Mouse (Mus musculus): ENCODE results near the gene Jsrp1.

GRCm38 (mm10) chr10:80818599-80819281 lies 5.4 kb upstream of the Jsrp1 start:
- TF ChIP-seq CTCF (IDR thresholded peaks at IDR 0.05; ENCODE audit: low read depth, low read length) (no peak), GATA1 (IDR thresholded peaks at IDR 0.05; ENCODE audit: borderline replicate concordance, low read length) (no peak), TAL1 (conservative IDR thresholded peaks at IDR 0.05; ENCODE audit: low read depth, low read length) (no peak)

Measured in G1E (cell line).